Mouse (Mus musculus) T-helper 17 cell (primary cell): ENCODE measurements around the gene Rab7b.

Experiments used
- in situ Hi-C, 2 experiments: fragments of 300-600 bp; cut with MboI, MseI; formaldehyde crosslinking; loops; 1 replicate in 1 of 2; 2 replicates in 1 of 2; pipeline ENCODE4 v1.15.1; 2025; ENCODE audit warnings: high pct_unique_total_duplicates in 2 of 2

Gene Rab7b

GRCm38 (mm10) chr1:131691356-131691755 lies 2.9 kb downstream of the Rab7b start:
- in situ Hi-C loops: no loop called here

GRCm38 (mm10) chr1:131695308-131695707 lies 6.8 kb downstream of the Rab7b start:
- in situ Hi-C loops: no loop called here

DNA sequence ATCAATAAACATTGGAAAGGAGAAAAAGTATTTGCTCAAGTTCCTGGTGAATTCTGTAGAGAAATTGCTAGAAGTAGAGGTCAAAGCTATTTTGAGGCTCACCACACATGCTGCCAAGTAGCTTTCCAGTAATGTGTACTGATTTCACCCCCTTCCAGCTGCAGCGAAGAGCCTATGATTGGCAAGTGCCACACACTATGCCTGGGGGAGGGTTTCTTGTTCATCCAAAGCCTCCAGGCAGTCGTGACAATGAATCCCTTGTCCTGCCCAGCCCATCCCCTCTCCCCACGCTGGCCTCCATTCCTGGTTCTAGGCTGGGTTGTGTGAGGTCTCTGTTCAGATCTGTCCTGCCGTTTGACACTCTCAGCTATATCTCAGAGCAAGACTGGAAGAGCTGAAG lies 7.8 kb downstream of the Rab7b start:
- in situ Hi-C loops: no loop called here

GRCm38 (mm10) chr1:131698770-131699169 lies 10.3 kb downstream of the Rab7b start:
- in situ Hi-C loops: no loop called here

GRCm38 (mm10) chr1:131699642-131700041 lies 11.1 kb downstream of the Rab7b start:
- in situ Hi-C loops: no loop called here

GRCm38 (mm10) chr1:131700447-131700846 lies 12.0 kb downstream of the Rab7b start:
- in situ Hi-C loops: no loop called here

DNA sequence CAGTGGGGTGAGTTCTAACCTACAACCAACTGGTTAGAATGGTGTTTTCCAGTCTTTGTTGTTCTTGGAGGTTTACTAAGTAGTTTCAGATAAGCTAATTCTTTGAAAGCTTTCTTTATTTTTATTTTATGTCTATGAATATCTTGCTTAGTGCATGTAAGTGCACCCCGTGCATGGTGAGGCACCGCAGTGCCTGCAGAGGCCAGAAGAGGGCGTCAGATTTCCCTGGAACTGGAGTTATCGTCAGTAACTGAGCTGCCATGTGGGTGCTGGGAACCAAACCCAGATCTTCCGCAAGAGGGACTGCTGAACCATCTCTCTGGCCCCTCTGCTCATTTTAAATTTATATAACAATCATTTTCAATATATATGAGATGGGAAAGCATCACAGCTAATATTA lies 12.9 kb downstream of the Rab7b start:
- in situ Hi-C loops: no loop called here

DNA sequence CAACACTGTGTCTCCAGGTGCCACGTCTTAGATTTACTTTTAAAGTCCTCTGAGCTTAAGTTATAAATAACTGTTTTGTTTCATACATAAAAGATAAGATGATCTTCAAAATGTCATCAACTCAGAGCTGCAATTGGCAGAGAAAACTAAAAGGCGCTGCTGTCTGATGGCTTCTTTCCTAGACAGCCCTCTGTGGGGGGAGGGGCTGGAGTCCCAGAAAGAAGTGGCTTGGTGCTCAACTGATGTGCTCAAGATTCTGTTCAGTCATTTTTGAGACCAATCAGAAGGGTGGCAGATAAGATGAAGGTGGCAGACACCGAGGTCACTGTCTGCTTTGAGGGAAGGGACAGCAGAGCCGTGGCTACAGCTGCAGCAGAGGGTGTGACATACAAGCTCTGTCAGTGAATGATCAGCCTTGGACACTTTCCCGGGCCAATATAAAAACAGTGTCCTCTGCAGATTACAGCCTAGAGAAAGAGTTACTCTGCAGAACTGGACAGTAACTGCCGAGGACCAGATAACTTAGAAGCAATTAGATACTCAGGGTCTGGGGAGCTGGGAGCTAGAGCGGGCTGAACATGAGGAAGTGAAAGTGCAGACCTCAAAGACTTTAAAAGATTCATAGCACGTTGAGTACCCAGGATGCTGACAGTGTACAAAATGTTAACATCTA lies 13.7 kb downstream of the Rab7b start:
- in situ Hi-C loops: no loop called here

DNA sequence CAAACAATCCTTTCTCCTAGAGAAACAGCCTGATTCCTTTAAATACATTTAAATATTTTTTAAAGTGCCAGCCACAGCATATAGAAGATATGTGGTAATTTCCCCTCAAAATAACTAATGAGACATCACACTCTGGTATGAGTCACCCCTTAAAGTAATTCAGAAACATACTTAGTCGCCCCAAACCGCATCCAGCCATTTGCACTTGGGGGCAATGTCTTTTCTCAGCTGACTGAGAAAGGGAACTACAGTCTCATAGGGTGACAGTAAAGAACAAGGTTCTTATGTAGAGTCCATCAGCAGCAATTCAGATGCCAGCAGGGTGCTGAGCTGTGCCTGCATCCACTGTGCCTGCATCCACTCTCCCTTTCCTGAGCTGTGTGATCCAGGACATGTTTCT lies 15.0 kb downstream of the Rab7b start:
- in situ Hi-C loops: no loop called here

DNA sequence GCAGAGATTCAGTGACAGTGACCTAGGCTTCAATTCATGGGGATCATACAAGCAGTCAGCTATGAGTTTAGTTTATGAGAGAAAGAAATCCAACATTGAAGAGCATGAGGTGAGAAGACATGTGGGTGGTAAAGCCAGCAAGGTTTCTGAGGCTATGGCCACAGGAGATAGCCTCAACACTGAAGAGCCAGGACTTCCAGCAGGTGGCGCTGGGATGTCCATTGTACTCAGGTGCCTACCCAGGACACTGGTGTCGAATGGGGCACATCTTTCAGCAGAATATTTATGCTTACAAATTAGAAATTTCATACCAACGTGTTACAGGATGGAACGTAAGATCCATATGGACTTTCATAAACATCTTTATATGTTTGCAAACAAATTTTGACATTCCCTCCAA lies 19.8 kb downstream of the Rab7b start:
- in situ Hi-C loops: no loop called here

- in situ Hi-C loops: loop anchor here (5.0 to 10.0 kb wide), 2 partner anchors 46 to 53 kb away; no protein-coding TSS in a partner anchor
These were observed 23.0 kb downstream of the Rab7b start for GRCm38 (mm10) chr1:131711518-131711917.

DNA sequence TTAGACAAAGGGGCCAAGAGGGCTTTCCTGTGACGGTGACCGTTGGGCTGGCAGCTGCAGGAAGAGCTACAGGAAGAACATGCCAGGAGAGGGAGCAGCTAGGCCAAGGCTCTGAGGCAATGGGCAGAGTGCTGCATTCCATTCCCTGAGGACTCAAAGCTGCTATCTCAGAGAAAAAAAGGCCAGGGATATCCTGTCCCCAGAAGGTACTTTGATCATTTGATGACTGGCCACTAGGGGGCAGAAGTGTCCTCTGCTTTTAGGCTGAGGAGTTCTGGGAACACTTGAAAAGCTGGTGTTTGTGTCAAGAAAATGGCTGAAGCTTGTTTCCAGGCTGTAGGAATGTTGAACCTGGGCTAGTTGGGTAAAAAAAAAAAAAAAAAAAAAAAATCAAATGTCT lies 23.9 kb downstream of the Rab7b start:
- in situ Hi-C loops: loop anchor here (5.0 to 10.0 kb wide), 2 partner anchors 45 to 52 kb away; no protein-coding TSS in a partner anchor

DNA sequence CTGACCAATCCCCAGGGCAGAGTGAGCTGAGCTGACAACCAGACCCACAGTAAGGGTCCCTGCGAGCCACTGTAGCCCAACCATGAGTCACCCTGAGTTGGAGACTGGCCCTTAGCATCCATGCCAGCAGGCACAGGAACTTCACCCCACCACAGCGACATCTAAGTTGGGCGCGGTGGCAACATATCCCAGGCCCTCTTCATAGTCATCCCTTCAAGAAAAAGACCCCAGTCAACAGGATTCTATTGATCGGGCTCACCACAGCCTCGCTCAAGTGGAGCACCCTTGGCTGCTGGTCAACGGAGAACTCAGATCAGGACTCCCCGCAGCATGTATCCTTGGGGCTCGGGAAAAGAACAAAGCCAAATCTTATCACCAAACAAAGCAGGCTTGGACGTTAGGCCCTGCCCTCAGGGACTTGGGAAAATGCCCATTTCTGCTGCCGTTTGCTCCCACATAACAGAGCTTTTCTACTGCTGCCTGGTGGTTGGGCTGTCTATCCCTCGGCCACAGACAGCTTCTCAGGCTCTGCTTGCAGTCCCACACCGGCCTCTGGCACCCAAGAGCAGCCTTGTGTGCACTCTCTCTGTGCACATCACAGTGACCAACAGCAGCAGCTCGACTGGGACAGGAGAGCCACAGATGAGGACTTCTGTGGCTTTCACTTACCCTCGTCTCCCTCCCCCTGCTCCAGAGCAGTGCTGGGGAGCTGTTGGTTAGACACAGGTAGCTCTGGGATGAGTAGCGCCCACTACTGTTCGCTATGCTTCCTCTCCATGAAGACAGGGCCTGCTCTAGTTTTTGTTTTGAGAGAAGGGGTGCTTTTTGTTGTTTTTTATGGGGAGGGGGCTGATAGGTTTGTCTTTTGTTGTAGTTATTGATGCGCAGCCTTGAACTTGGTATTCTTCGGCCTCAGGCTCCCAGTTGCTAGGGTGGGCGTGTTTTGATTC lies 26.2 kb downstream of the Rab7b start:
- in situ Hi-C loops: loop anchor here (5.0 to 10.0 kb wide), 2 partner anchors 43 to 50 kb away; no protein-coding TSS in a partner anchor

DNA sequence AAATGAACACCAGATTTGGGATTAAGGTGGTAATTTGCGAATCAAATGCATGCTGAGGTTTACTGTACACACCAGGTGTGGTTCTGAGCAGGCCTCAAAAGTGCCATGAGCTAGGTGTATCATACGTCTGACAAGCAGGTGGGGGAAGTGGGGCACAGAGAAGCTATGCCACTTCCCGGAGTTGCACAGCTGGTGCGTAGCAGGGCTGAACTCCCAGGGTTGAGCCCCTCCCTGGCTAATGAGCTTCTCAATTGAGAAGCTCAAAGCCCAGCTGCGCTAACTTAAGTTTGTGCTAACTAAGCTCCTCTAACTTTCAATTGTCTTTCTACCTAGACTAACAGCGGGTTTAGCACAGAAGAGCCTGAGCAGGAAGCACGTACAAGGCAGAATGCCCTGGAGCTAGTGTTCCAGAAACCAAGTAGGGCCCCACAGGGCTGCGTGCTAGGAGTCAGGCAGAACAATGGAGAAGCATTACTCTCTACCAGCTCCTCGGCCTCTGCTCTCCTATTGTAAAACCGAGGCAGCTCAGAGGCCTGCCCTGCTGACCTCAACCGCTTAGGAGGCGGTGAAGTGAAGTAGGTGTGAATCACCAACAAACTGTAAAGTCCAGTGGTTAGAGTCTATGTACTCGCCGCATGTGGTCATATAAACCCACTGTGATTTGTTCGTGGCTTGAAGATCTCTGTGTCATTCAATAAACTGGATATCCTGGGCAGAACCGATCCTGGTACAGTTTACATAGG lies 30.6 kb downstream of the Rab7b start:
- in situ Hi-C loops: loop anchor here in 1 of 2 experiments (10.0 kb wide), 1 partner anchor 46 kb away; no protein-coding TSS in a partner anchor

GRCm38 (mm10) chr1:131721989-131722388 lies 33.5 kb downstream of the Rab7b start:
- in situ Hi-C loops: loop anchor here in 1 of 2 experiments (5.0 kb wide), 1 partner anchor 705 kb away; the partner anchor contains the start of gene Il10

DNA sequence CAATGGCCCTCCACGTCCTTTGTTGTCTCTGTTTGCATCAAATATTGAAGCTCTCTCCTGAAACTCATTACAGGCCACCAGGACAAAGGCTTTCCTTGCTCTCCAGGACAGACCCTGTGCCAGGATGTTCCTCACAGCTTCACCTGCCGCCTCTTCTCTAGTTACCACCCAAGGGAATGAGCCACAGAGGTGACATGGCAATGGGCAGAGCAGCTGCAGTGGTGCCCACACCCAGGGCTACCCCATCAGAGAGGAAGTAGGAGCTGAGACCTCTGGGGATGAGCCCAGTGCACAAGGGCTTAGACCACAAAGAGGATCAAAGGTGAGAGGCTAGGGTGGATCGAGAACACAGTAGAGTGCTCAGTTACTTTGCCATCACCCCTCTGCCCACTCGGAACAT lies 35.1 kb downstream of the Rab7b start:
- in situ Hi-C loops: loop anchor here in 1 of 2 experiments (5.0 kb wide), 1 partner anchor 706 kb away; the partner anchor contains the start of gene Il10

GRCm38 (mm10) chr1:131726586-131726985 lies 38.1 kb downstream of the Rab7b start:
- in situ Hi-C loops: no loop called here

DNA sequence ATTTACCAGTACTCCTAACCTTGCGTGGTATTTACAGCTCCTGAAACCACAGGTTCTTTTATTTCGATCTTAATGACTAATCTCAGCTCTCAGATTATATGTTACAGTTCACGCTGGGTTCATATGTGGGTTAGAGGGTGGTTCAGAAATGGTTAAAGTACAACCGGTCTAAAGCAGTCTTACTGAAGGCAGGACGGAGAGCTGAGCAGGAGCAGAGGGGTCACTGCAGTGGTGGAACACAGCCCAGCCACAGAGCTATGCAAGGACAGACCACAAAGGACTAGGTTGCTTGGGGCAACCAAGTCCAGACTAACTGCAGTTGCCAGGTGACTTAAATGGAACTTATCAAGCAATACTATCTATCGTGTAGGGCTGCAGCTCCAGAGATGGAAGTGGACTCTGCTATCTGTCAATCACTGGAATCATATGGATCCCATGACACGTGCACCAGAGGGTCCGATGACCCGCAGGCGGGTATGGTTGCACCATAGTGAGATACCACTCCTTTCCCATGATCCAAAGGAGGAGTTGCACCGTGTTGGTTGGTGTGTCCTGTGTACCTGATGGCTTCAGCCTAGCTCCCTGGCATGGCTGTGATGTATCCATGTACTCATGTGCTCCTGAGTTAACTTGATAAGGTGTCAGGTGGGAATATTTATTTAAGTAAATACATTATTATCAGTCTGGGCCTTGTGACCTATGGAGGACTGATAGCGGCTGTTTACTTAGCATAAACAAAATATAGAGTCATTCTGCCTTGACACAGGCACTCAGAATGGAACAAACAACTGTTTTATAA lies 42.3 kb downstream of the Rab7b start:
- in situ Hi-C loops: no loop called here

GRCm38 (mm10) chr1:131733474-131734180 lies 45.1 kb downstream of the Rab7b start:
- in situ Hi-C loops: no loop called here

DNA sequence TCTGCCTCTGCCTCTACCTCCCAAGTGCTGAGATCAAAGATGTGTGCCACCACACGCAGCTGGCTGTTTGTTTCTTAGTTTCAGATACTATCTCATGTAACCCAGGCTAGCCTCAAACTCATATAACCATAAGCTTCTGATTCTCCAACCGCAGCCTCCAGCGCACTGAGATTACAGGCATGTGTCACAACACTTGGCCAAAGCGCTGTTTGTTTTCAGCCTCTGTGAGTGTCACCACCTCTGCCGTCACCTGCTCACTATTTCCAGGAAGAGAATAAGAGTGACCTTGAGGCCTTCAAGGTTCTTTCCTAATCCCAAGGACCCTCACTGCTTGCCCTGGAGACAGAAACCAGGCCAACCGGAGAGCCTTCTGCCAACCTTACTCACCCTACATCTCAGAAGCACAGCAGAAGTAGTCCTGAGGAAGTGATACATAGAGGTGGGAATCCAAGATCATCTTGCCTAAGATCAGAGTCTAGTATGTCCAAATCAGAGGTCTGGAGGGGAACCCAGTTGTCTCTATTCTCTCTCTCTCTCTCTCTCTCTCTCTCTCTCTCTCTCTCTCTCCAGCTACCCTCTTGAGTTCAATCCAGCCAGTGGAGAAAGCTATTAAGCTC lies 46.3 kb downstream of the Rab7b start:
- in situ Hi-C loops: no loop called here
